Mouse (Mus musculus): Measurements from ENCODE around the gene Hmgb2. TPM values are rescaled to one million over a fixed set of nuclear protein-coding genes. Genes with fewer than 3 reads are reported as not detected.

Gene Hmgb2
- polyA plus RNA-seq, 1 experiment from 2014 or later: 497 TPM

- no peaks in the 10 kb centered on the region for H3K27me3 ChIP-seq (ENCODE audit: control insufficient read depth, insufficient read depth, low read length)
- H3K9me3 ChIP-seq (ENCODE audit: control insufficient read depth, low read length): no peaks in the 10 kb centered on the region
- H3K36me3 ChIP-seq (ENCODE audit: control insufficient read depth, insufficient read depth, low read length): peaks cover 12% of the 10 kb centered on the region
- peak overlapping the region; percentile 69 for H3K4me2 ChIP-seq (replicated peaks; ENCODE audit: low read depth, low read length)
- peaks cover 7% of the 10 kb centered on the region; the same call in 1 of the 2 replicates for H3K4me1 ChIP-seq (ENCODE audit: control insufficient read depth, insufficient read depth, low read length)
- peak overlapping the region; percentile 86 for H3K4me3 ChIP-seq (ENCODE audit: low read length)
- WGBS: under 1% methylated on average over 54 of the region's 54 CpGs
- peak overlapping the region; percentile 94 for H3K27ac ChIP-seq (ENCODE audit: low read depth, low read length)
- ATAC-seq (ENCODE audit: low FRiP score, low TSS enrichment): peak; percentile 65
- peak overlapping the region; percentile 90 for H3K9ac ChIP-seq (ENCODE audit: low read depth, low read length)
Measured at GRCm38 (mm10) chr8:57486491-57487440, 24.9 kb upstream of the Hmgb2 start.

DNA sequence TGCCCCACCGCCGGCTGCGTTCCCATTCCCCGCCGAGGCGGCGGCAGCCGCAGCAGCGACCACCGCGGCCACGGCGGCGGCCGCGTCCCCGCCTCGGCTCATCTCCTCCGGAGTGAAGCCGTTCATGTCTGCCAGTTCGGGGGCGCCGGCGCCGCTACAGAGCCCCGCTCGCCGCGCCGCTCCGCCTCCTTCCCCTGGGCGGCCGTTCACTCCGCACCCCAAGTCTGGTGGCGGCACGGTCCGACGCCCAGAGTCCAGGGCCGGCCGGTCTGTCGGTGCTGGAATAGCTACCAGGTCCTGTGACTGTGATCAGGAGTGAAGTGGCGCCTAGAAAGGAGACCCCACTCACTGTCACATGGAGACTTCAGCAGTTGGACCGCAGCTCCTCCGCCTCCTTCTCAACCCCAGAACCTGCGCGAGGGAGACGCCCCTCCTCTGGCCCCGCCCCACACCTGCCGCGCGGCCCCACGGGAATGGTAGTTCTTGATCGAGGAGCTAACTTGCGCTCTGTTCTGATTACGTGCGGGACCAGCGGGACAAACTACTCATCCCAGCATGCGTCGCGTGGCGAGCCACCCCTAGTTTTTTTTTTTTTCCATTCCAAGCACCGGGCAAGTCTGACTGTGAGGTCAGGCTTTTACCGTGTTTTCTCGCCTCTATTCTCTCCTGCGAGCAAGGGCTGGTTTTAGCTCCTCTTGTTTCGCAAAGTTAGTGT is 24.1 kb upstream of the Hmgb2 start, which contains the start of gene Sap30:
Sap30 (minus strand) TSS at position 420 of the 715 bp plus-strand sequence.
- Histone ChIP-seq H3K4me2 (replicated peaks; ENCODE audit: low read depth, low read length) (peak within 1 kb of the TSS; percentile 69), H3K4me3 (ENCODE audit: low read length) (peak within 1 kb of the TSS; percentile 86), H3K9ac (ENCODE audit: low read depth, low read length) (peak within 1 kb of the TSS; percentile 90), H3K36me3 (ENCODE audit: control insufficient read depth, insufficient read depth, low read length) (peaks cover 6% of the 10 kb centered on the region; the same call in 1 of the 2 replicates), H3K27ac (ENCODE audit: low read depth, low read length) (peak within 1 kb of the TSS; percentile 94), H3K27me3 (ENCODE audit: control insufficient read depth, insufficient read depth, low read length) (no peaks in the 10 kb centered on the region), H3K9me3 (ENCODE audit: control insufficient read depth, low read length) (no peaks in the 10 kb centered on the region), H3K4me1 (ENCODE audit: control insufficient read depth, insufficient read depth, low read length) (peaks cover 7% of the 10 kb centered on the region; the same call in 1 of the 2 replicates)
- peak; percentile 98 for ATAC-seq (ENCODE audit: low FRiP score, low TSS enrichment)
- under 1% methylated on average over 63 of the region's 66 CpGs for WGBS

GRCm38 (mm10) chr8:57488312-57488765 is 23.4 kb upstream of the Hmgb2 start:
- Histone ChIP-seq H3K9me3 (ENCODE audit: control insufficient read depth, low read length) (no peaks in the 10 kb centered on the region), H3K9ac (ENCODE audit: low read depth, low read length) (peak overlapping the region; percentile 56), H3K36me3 (ENCODE audit: control insufficient read depth, insufficient read depth, low read length) (peaks cover 2% of the 10 kb centered on the region; the same call in 1 of the 2 replicates), H3K27ac (ENCODE audit: low read depth, low read length) (peak overlapping the region; percentile 76), H3K4me3 (ENCODE audit: low read length) (peak overlapping the region; percentile 86), H3K27me3 (ENCODE audit: control insufficient read depth, insufficient read depth, low read length) (no peaks in the 10 kb centered on the region), H3K4me1 (ENCODE audit: control insufficient read depth, insufficient read depth, low read length) (peaks cover 7% of the 10 kb centered on the region; the same call in 1 of the 2 replicates), H3K4me2 (replicated peaks; ENCODE audit: low read depth, low read length) (peak overlapping the region; percentile 69)
- WGBS: 2% methylated on average over 25 of the region's 25 CpGs
- ATAC-seq (ENCODE audit: low FRiP score, low TSS enrichment): peak; percentile 37

DNA sequence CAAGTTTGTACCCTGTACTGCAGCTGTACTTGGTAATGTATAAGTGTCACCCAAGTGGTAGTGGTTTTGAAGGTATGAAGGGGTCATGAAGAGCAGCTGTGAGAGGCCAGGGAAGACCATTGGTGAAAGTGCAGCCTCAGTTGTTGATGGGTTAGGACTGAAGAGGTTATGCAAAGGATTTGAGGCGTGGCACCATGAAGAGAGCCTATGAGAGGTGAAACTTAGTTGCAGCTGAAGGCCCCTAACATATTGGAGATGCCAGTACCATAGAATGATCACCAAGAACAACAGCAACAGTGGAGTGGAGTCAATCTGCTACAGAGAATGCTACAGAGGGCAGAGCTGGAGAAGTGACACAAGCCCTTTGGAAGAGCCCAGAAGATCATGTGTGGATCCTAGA is 22.3 kb upstream of the Hmgb2 start:
- no peaks in the 10 kb centered on the region for H3K27me3 ChIP-seq (ENCODE audit: control insufficient read depth, insufficient read depth, low read length)
- H3K4me2 ChIP-seq (replicated peaks; ENCODE audit: low read depth, low read length): no peak overlapping the region
- no peak overlapping the region for H3K9ac ChIP-seq (ENCODE audit: low read depth, low read length)
- H3K27ac ChIP-seq (ENCODE audit: low read depth, low read length): no peak overlapping the region
- H3K36me3 ChIP-seq (ENCODE audit: control insufficient read depth, insufficient read depth, low read length): no peaks in the 10 kb centered on the region
- WGBS: 85% methylated on average over 1 of the region's 1 CpGs
- no peak for ATAC-seq (ENCODE audit: low FRiP score, low TSS enrichment)
- no peak overlapping the region for H3K4me3 ChIP-seq (ENCODE audit: low read length)
- peaks cover 7% of the 10 kb centered on the region; the same call in 1 of the 2 replicates for H3K4me1 ChIP-seq (ENCODE audit: control insufficient read depth, insufficient read depth, low read length)
- no peaks in the 10 kb centered on the region for H3K9me3 ChIP-seq (ENCODE audit: control insufficient read depth, low read length)

GRCm38 (mm10) chr8:57489896-57490295 is 21.8 kb upstream of the Hmgb2 start:
- H3K4me3 ChIP-seq (ENCODE audit: low read length): no peak overlapping the region

DNA sequence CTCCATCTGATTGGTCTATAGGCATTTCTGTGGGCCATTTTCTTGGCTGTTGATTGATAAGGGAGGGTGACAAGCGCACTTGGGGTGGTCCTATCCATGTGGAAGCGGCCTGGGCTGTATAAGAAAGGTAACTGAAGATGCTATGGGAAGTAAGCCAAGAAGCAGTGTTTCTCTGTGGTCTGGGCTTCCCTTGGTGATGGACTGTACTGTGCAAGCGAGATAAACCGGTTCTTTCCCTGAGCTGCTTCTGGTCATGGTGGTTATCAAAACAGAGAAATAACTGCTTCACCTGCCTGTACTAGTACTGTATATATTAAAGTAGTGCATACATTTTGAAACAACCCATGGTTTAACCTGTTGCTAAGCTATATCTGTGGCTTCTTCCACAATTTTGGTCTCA is 19.8 kb upstream of the Hmgb2 start:
- Histone ChIP-seq H3K9ac (ENCODE audit: low read depth, low read length) (no peak overlapping the region), H3K27ac (ENCODE audit: low read depth, low read length) (no peak overlapping the region), H3K9me3 (ENCODE audit: control insufficient read depth, low read length) (no peaks in the 10 kb centered on the region), H3K27me3 (ENCODE audit: control insufficient read depth, insufficient read depth, low read length) (no peaks in the 10 kb centered on the region), H3K36me3 (ENCODE audit: control insufficient read depth, insufficient read depth, low read length) (no peaks in the 10 kb centered on the region), H3K4me3 (ENCODE audit: low read length) (no peak overlapping the region), H3K4me1 (ENCODE audit: control insufficient read depth, insufficient read depth, low read length) (no peaks in the 10 kb centered on the region), H3K4me2 (replicated peaks; ENCODE audit: low read depth, low read length) (no peak overlapping the region)
- WGBS: 96% methylated on average over 4 of the region's 4 CpGs
- no peak for ATAC-seq (ENCODE audit: low FRiP score, low TSS enrichment)

More at GRCm38 (mm10) chr8:57489896-57490295, 21.8 kb upstream of the Hmgb2 start:
- H3K27me3 ChIP-seq (ENCODE audit: control insufficient read depth, insufficient read depth, low read length): no peaks in the 10 kb centered on the region
- H3K4me2 ChIP-seq (replicated peaks; ENCODE audit: low read depth, low read length): no peak overlapping the region
- no peak overlapping the region for H3K9ac ChIP-seq (ENCODE audit: low read depth, low read length)
- no peak overlapping the region for H3K27ac ChIP-seq (ENCODE audit: low read depth, low read length)
- peaks cover 7% of the 10 kb centered on the region; the same call in 1 of the 2 replicates for H3K4me1 ChIP-seq (ENCODE audit: control insufficient read depth, insufficient read depth, low read length)
- no peak for ATAC-seq (ENCODE audit: low FRiP score, low TSS enrichment)
- no peaks in the 10 kb centered on the region for H3K9me3 ChIP-seq (ENCODE audit: control insufficient read depth, low read length)
- no peaks in the 10 kb centered on the region for H3K36me3 ChIP-seq (ENCODE audit: control insufficient read depth, insufficient read depth, low read length)

- no peak overlapping the region for H3K4me3 ChIP-seq (ENCODE audit: low read length)
- 77% methylated on average over 8 of the region's 8 CpGs for whole genome bisulfite sequencing
- no peak overlapping the region for H3K9ac ChIP-seq (ENCODE audit: low read depth, low read length)
- ATAC-seq (ENCODE audit: low FRiP score, low TSS enrichment): no peak
- H3K27ac ChIP-seq (ENCODE audit: low read depth, low read length): no peak overlapping the region
- H3K9me3 ChIP-seq (ENCODE audit: control insufficient read depth, low read length): no peaks in the 10 kb centered on the region
- H3K4me2 ChIP-seq (replicated peaks; ENCODE audit: low read depth, low read length): no peak overlapping the region; the same call in 1 of the 2 replicates
- H3K36me3 ChIP-seq (ENCODE audit: control insufficient read depth, insufficient read depth, low read length): no peaks in the 10 kb centered on the region
- no peaks in the 10 kb centered on the region for H3K4me1 ChIP-seq (ENCODE audit: control insufficient read depth, insufficient read depth, low read length)
- H3K27me3 ChIP-seq (ENCODE audit: control insufficient read depth, insufficient read depth, low read length): no peaks in the 10 kb centered on the region
Measured at GRCm38 (mm10) chr8:57498494-57498846, 13.2 kb upstream of the Hmgb2 start.

GRCm38 (mm10) chr8:57498847-57499511 is 12.7 kb upstream of the Hmgb2 start:
- Histone ChIP-seq H3K27me3 (ENCODE audit: control insufficient read depth, insufficient read depth, low read length) (no peaks in the 10 kb centered on the region), H3K4me2 (replicated peaks; ENCODE audit: low read depth, low read length) (no peak overlapping the region; the same call in 1 of the 2 replicates), H3K4me3 (ENCODE audit: low read length) (no peak overlapping the region), H3K27ac (ENCODE audit: low read depth, low read length) (no peak overlapping the region), H3K9me3 (ENCODE audit: control insufficient read depth, low read length) (no peaks in the 10 kb centered on the region), H3K4me1 (ENCODE audit: control insufficient read depth, insufficient read depth, low read length) (no peaks in the 10 kb centered on the region), H3K9ac (ENCODE audit: low read depth, low read length) (no peak overlapping the region), H3K36me3 (ENCODE audit: control insufficient read depth, insufficient read depth, low read length) (no peaks in the 10 kb centered on the region)
- 67% methylated on average over 17 of the region's 17 CpGs for WGBS
- no peak for ATAC-seq (ENCODE audit: low FRiP score, low TSS enrichment)
